Mouse (Mus musculus) forebrain, embryonic 10.5 days (tissue): ENCODE results near the gene Zbtb46. TPM values are rescaled to one million over a fixed set of nuclear protein-coding genes. Genes with fewer than 3 reads are reported as not detected.

ENCODE experiments used
- DNase-seq: peaks from one replicate; pipeline ENCODE4 v3.0.0-alpha.2; 2017; ENCODE audit warnings: low spot score; ENCODE audit errors: extremely low spot score
- H3K27ac ChIP-seq: fragments of 300-500 bp; sonication (generic); 2 replicates; pipeline ENCODE4 v1.5.1; 2016; ENCODE audit warnings: mild to moderate bottlenecking
- H3K27me3 ChIP-seq: fragments of 300-500 bp; sonication (generic); 2 replicates; pipeline ENCODE4 v1.6.1; 2016; ENCODE audit warnings: mild to moderate bottlenecking; ENCODE audit not compliant: poor library complexity, severe bottlenecking
- H3K36me3 ChIP-seq: fragments of 300-500 bp; sonication (generic); replicated peaks from 2 replicates; pipeline ENCODE4 v1.6.1; 2016; ENCODE audit warnings: mild to moderate bottlenecking, moderate library complexity
- H3K4me1 ChIP-seq: fragments of 300-500 bp; sonication (generic); 2 replicates; pipeline ENCODE4 v1.6.1; 2016
- H3K4me3 ChIP-seq: fragments of 300-500 bp; sonication (generic); 2 replicates; pipeline ENCODE4 v1.5.1; 2016; ENCODE audit warnings: mild to moderate bottlenecking, moderate library complexity
- H3K9me3 ChIP-seq: fragments of 300-500 bp; sonication (generic); 2 replicates; pipeline ENCODE4 v1.6.1; 2016; ENCODE audit warnings: mild to moderate bottlenecking, moderate library complexity
- WGBS: fragments of 180-500 bp; shearing (Covaris S2); methylation state at CpG from one replicate; pipeline ENCODE4 v1.1.7; 2016; 5-methylcytosine and 5-hydroxymethylcytosine counted together
- polyA plus RNA-seq: library from polyadenylated mRNA; unstranded; fragments of >200 nt; fragmentation: Nextera tagmentation; extraction: Ambion mirVana; gene quantifications from 2 replicates; pipeline ENCODE4 v1.2.1, GENCODE M21; 2016

Gene Zbtb46
- polyA plus RNA-seq, 1 experiment from 2014 or later: 18.3 TPM

DNA sequence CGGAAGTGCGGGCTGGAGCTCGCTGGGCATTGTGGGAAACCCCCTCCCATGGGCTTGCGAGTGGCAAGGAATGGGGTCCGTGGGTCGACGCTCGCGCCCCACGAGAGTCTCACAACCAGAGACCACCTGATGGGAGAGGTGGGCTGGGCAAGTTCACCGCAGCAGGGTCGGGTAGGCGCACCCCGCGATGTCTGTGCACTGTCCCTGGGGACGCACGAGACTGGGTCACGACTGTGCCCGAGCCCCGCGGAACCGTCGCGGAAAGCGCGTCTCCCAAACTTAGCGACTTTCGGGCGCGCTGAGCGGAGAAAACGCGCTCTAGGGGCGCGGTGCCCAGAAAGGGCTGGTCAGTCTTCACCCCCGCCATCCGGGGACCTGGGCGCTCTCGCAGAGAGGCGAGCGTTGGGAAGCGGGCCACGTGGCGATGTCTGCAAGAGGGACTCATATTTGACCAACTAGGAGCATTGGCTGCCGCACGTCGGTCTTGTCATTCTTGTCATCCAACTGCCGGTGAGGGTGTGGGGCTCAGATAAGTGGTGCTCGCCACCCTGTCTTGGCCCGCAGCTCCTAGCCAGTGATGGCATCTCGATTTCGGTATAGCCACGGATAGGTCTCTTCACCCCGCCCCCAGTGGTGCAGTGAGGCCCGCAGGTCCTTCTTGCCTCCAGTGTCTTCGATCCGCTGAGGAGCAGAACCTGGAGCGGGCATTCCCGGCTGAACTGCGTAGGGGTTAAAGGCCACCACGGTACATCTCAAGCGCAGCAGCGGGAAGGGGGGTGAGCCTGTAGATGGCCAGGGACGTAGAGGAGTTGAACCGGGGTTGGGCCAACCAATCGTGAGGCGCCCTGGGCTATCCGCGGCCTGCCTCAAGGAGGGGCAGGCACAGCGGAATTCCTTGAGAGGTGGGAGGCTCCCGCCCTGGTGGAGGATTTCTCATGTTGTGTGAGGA lies 721 bp upstream of the Zbtb46 start:
- under 1% methylated on average over 70 of the region's 71 CpGs for WGBS
- peak overlapping the region; percentile 99 for H3K4me3 ChIP-seq
- H3K36me3 ChIP-seq: no peaks in the 10 kb centered on the region
- H3K27me3 ChIP-seq: peaks cover 25% of the 10 kb centered on the region
- H3K27ac ChIP-seq: peak overlapping the region; percentile 92
- peaks cover 47% of the 10 kb centered on the region for H3K4me1 ChIP-seq
- DNase-seq: peak; percentile 70
- no peaks in the 10 kb centered on the region for H3K9me3 ChIP-seq

DNA sequence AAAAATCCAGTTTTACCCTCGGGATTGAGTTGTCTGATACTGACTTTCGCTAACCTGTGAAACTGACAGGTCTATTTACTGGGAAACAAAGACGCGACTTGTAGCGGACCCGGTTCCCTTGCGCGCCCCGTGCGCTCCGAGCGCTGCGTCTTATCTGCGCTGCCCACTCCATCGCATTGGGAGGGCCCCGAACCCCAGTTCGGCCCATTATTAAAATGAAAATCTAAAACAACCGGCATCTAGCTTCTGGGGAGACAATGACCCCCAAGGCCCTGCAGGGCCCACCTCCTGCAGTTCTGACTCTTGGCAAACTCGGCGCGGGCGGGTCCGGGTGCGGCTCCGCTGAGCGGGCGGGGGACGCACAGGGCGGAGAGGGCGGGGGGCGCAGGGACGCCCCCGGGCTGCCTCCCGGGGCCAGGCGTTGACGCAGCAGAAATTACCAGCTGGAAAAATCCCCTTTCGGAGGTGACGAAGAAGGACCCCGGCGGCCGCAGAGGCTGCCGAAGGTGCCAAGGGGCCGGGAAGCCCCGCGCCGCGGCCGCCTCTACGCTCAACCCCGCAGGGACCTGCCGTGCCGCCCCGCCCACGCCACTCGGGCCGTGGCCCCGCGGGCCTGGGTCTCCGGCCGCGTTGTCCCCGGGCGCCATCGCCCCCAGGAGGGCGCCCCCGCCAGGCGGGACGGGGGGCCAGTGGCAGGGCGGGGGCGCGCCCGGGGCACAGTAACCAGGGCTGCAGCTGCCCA lies 644 bp downstream of the Zbtb46 start:
- peak overlapping the region; percentile 92 for H3K27ac ChIP-seq
- H3K9me3 ChIP-seq: no peaks in the 10 kb centered on the region
- H3K36me3 ChIP-seq: peaks cover 1% of the 10 kb centered on the region; the same call in 1 of the 2 replicates
- H3K27me3 ChIP-seq: peaks cover 17% of the 10 kb centered on the region
- DNase-seq: peak; percentile 48
- WGBS: under 1% methylated on average over 69 of the region's 72 CpGs
- H3K4me3 ChIP-seq: peak overlapping the region; percentile 99
- peaks cover 47% of the 10 kb centered on the region for H3K4me1 ChIP-seq

DNA sequence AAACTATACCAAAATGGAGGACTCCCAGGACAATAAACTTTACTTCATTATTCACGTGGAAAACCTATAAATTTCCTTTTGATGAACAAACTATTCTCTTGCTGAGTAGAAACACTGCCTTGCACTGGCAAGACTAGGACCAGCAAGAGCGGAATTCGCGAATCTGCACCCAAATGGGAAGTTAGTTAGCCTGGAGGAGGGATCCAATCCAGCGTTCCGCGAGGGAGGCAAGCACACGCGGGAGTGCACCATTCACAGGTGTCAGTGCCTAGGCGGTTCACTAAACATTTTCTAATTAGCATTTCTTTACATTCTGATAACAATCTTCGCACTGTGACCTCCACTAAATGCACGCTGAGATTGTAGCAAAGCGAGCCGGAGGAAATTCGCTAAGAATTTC lies 1.4 kb downstream of the Zbtb46 start:
- Histone ChIP-seq H3K27me3 (peaks cover 17% of the 10 kb centered on the region), H3K27ac (no peak overlapping the region), H3K4me3 (peak overlapping the region; percentile 99), H3K36me3 (peaks cover 6% of the 10 kb centered on the region), H3K4me1 (peaks cover 40% of the 10 kb centered on the region), H3K9me3 (peaks cover 4% of the 10 kb centered on the region; the same call in 1 of the 2 replicates)
- 3% methylated on average over 15 of the region's 15 CpGs for WGBS
- no peak for DNase-seq

DNA sequence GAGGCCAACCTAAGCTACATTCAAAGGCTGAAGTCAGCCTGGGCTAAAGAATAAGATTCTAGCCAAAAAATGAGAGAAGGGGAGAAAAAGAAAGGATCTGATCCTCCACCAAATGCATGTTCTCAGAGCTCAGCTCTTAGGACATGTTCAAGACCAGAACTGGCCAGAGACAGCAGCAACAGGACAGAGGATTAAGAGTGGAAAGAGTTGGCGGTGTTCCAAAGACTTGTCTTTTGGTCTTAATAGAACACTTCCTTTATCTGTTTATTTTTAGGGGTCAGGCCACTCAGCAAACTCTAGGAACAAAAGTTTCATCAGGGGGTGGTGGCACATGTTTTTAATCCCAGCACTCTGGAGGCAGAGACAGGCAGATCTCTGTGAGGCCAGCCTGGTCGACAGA lies 3.3 kb downstream of the Zbtb46 start:
- Histone ChIP-seq H3K36me3 (peaks cover 6% of the 10 kb centered on the region), H3K9me3 (peaks cover 4% of the 10 kb centered on the region; the same call in 1 of the 2 replicates), H3K27ac (no peak overlapping the region), H3K4me1 (peaks cover 33% of the 10 kb centered on the region), H3K27me3 (peaks cover 14% of the 10 kb centered on the region), H3K4me3 (no peak overlapping the region)
- WGBS: 82% methylated on average over 2 of the region's 2 CpGs
- DNase-seq: no peak

DNA sequence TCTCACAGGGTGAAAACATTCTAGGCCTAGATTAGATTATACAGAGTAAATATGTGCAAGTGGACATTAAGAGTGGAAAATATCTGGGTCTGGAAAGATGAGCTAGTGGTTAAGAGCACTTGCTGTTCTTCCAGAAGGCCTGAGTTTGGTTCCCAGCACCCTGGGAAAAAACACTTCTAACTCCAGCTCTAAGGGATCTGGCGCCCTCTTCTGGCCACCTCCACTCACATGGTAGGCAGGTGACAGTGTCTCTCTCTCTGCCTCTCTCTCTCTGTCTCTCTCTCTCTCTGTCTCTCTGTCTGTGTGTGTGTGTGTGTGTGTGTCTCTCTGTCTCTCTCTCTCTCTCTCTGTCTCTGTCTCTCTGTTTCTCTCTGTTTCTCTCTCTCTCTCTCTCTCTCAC lies 6.0 kb downstream of the Zbtb46 start:
- WGBS: 45% methylated on average over 1 of the region's 1 CpGs
- no peak overlapping the region for H3K27ac ChIP-seq

DNA sequence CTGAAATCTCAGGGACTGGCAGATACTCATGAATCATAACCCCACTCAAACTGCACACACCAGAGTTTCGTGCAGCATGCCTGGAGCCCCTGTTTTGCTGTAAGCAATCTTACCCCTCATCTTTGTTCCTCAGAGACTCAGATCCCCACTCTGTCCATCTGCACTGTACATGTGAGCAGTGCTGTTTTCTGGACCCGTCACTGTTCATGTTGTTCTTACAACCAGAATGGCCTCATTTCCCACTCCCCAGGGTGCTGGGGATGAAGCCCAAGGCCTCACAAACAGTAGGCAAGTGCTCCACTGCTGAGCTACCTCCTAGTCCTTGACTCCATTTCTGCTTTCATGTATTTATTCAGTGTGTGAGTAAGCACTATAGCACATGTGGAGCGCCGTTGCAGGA lies 7.0 kb downstream of the Zbtb46 start:
- DNase-seq: no peak

More for the DNA sequence above, 6.0 kb downstream of the Zbtb46 start:
- Histone ChIP-seq H3K36me3 (peaks cover 6% of the 10 kb centered on the region), H3K9me3 (peaks cover 4% of the 10 kb centered on the region; the same call in 1 of the 2 replicates), H3K27me3 (peaks cover 13% of the 10 kb centered on the region), H3K4me1 (peaks cover 13% of the 10 kb centered on the region), H3K4me3 (no peak overlapping the region)
- DNase-seq: no peak

DNA sequence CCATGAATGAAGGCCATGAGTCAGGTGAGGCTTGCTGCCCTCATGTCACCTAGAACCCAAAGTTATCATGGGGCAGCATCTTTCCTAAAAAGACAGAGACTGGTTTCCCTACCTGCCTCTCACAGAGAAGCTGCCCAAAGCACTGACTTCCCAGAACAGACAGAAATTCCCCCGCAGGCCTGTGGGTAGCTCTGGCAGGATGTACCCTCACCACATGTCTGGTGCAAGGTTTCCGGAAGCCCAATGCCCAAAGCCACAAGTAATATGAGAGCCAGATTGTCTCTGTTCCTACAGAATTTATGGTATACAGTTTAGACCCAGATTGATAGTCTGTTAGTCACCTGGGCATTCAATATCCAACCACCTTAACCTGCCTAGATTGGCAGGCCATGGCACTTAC lies 16.2 kb downstream of the Zbtb46 start:
- DNase-seq: no peak
- Histone ChIP-seq H3K36me3 (no peaks in the 10 kb centered on the region), H3K9me3 (no peaks in the 10 kb centered on the region), H3K4me3 (no peak overlapping the region), H3K4me1 (no peaks in the 10 kb centered on the region), H3K27me3 (no peaks in the 10 kb centered on the region), H3K27ac (no peak overlapping the region)
- WGBS: 98% methylated on average over 2 of the region's 2 CpGs

More for the DNA sequence above, 7.0 kb downstream of the Zbtb46 start:
- H3K4me3 ChIP-seq: no peak overlapping the region
- no peak overlapping the region for H3K27ac ChIP-seq
- 81% methylated on average over 4 of the region's 4 CpGs for WGBS
- peaks cover 6% of the 10 kb centered on the region for H3K36me3 ChIP-seq
- H3K9me3 ChIP-seq: peaks cover 4% of the 10 kb centered on the region; the same call in 1 of the 2 replicates
- H3K27me3 ChIP-seq: peaks cover 3% of the 10 kb centered on the region
- H3K4me1 ChIP-seq: peaks cover 3% of the 10 kb centered on the region; the same call in 1 of the 2 replicates

DNA sequence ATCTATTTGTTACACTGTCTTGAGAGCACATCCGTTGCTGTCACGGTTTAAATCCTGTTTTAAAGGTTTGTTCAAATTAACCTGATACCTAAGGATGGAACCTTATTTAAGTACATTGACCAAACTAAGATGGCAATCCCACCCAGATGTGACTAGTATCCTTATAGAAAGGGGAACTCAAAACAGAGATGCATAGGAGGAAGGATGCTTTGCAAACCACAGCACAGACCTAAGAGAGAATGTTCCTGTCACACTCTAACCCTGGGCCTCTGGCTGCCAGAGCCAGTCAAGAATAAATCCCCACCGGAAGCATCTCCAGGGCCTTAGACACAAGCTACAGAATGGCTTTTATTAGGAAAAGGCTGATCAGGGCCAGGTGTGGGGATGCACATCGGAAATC lies 21.1 kb downstream of the Zbtb46 start:
- DNase-seq: no peak
- Histone ChIP-seq H3K4me1 (0 out of 2 replicates have a peak, but pooled peaks cover 6% of the 10 kb centered on the region), H3K36me3 (no peaks in the 10 kb centered on the region), H3K9me3 (no peaks in the 10 kb centered on the region), H3K27me3 (no peaks in the 10 kb centered on the region), H3K4me3 (no peak overlapping the region), H3K27ac (no peak overlapping the region)
- 83% methylated on average over 4 of the region's 4 CpGs for WGBS

DNA sequence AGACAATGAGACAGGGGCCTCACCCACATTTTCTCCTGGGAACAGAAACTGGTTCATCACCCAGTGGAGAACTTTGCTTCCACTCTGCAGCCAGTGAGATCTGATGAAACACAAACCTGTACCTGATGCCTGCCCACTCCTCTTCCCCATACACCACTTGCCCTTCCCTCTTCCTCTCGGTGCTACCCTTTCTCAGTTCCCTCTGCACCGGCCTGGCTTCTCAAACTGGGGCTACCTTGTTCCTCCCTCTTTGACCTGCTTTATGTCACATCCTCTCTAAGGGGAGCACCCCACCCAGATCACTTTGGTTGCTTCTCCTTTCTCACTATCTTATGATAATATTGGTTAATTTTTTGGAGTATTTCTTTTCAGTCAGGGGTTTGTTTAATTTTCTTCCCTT lies 23.0 kb downstream of the Zbtb46 start:
- DNase-seq: no peak
- no peak overlapping the region for H3K27ac ChIP-seq
- no peaks in the 10 kb centered on the region for H3K27me3 ChIP-seq
- 77% methylated on average over 2 of the region's 2 CpGs for WGBS
- H3K4me1 ChIP-seq: 0 out of 2 replicates have a peak, but pooled peaks cover 6% of the 10 kb centered on the region
- no peak overlapping the region for H3K4me3 ChIP-seq
- no peaks in the 10 kb centered on the region for H3K36me3 ChIP-seq
- H3K9me3 ChIP-seq: no peaks in the 10 kb centered on the region

DNA sequence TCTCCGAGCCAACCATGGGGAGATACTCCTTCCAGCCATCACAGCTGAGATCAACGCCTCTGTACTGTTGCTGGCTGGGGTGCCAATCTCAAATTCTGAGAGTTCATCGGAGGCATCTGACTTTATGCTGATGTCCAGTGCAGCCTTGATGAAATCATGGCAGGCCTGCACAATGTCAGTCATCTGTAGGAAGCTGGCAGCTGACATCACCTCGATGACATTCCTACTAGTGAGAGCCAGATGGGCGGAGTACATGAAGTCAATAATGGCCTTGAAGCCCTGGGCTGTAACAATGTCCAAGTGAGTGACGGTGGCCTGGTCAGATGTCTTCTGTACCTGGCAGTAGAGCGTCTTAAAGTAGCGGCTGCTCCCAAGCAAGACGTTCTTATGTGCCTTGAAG lies 35.4 kb downstream of the Zbtb46 start:
- no peaks in the 10 kb centered on the region for H3K9me3 ChIP-seq
- H3K4me3 ChIP-seq: no peak overlapping the region
- no peaks in the 10 kb centered on the region for H3K27me3 ChIP-seq
- H3K27ac ChIP-seq: no peak overlapping the region
- DNase-seq: no peak
- WGBS: 96% methylated on average over 9 of the region's 9 CpGs
- peaks cover 3% of the 10 kb centered on the region for H3K4me1 ChIP-seq
- H3K36me3 ChIP-seq: peaks cover 29% of the 10 kb centered on the region

DNA sequence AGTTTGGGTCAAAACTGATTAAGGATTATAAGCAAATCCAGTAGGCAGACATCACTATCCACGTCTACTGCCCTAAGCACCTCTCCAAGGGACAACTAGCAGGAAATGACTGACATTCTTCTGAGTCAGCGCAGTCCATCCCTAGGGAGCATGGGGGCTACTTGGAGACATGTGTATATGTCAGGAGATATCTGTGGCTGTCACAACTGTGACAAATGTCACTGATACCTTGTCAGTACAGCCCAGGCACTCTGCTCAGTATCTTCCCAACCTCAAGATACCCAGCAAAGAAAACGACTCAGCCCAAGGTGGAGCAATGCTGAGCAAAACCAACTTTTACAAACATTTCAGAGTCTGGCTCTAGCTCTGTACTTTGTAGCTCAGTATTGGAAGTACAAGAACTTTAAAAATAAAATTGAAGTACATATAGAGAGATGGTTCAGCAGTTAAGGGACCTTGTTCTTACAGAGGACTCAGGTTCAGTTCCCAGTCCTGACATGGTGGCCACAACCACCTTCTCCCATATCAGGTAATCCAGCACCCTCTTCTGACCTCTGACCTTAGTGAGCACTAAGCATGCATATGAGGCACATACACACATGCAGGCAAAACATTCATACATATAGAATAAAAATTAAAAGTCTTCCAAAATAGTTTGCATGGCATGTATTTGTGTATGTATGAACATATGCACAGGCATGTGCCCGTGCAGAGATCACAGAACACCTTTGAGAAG lies 38.2 kb downstream of the Zbtb46 start:
- Histone ChIP-seq H3K27me3 (no peaks in the 10 kb centered on the region), H3K9me3 (no peaks in the 10 kb centered on the region), H3K27ac (no peak overlapping the region), H3K36me3 (peaks cover 29% of the 10 kb centered on the region), H3K4me3 (no peak overlapping the region), H3K4me1 (peaks cover 6% of the 10 kb centered on the region)
- no peak for DNase-seq
- WGBS: 84% methylated on average over 4 of the region's 4 CpGs

DNA sequence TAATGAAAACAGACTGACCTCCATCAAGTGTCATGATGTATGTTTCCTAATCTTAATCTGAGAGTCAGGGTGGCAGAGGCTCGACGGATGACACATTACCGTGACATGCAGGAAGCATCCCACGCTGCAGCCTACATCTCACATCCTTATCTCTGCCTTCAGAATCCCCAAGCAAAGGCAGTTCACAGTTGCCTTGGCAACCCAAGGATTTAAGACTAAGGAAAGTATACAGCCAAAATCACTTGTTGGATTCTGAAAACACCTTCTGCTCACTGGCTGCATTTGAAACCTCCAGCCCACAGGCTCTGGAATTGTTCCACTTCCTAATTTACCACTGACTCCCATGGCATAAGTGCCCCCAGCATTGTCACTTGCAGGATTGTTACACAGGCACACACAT lies 38.8 kb downstream of the Zbtb46 start:
- Histone ChIP-seq H3K4me1 (peaks cover 6% of the 10 kb centered on the region), H3K4me3 (no peak overlapping the region), H3K27me3 (no peaks in the 10 kb centered on the region), H3K9me3 (no peaks in the 10 kb centered on the region), H3K27ac (no peak overlapping the region), H3K36me3 (peaks cover 29% of the 10 kb centered on the region)
- DNase-seq: no peak
- 90% methylated on average over 4 of the region's 4 CpGs for WGBS
